8 mouse cellular contexts compared by ENCODE assay signal in genomic region chr11:75192336-75193214, GRCm38 (mm10). TPM values are rescaled to one million over a fixed set of nuclear protein-coding genes. Genes with fewer than 3 reads are reported as not detected.
DNase-seq lines count a peak whose midpoint lies in the region; ATAC-seq lines count a peak whose summit lies in the region.

No protein-coding gene starts in this region.

- H3K4me2 ChIP-seq in intestine, embryonic 16.5 days (ENCODE audit: low read depth, low read length): peak overlapping the region; percentile 90
- H3K4me2 ChIP-seq in liver, embryonic 11.5 days: peak overlapping the region; percentile 87
- peak overlapping the region; percentile 84 for H3K4me2 ChIP-seq in stomach, embryonic 15.5 days

- peak; percentile 77 for DNase-seq in right cerebral cortex, adult 18-20 months
- no peak for DNase-seq in right cerebral cortex, postnatal 36 days (ENCODE audit: low spot score in 2 of 2)
- peak; percentile 82 for DNase-seq in embryo, embryonic 10 days (ENCODE audit: low spot score)
- peak; percentile 98 for DNase-seq in heart, adult 11 months
- peak; percentile 78 for DNase-seq in liver, embryonic 11.5 days (ENCODE audit: low spot score)

- 25% methylated on average over 13 of the region's 13 CpGs for WGBS in intestine, embryonic 16.5 days
- 24% methylated on average over 13 of the region's 13 CpGs for WGBS in liver, embryonic 11.5 days
- 24% methylated on average over 13 of the region's 13 CpGs for WGBS in stomach, embryonic 15.5 days

- no peaks in the 10 kb centered on the region for H3K9me3 ChIP-seq in intestine, embryonic 16.5 days (ENCODE audit: control insufficient read depth, low read length)
- no peaks in the 10 kb centered on the region for H3K9me3 ChIP-seq in liver, embryonic 11.5 days (ENCODE audit: control insufficient read depth, low read length)
- H3K9me3 ChIP-seq in stomach, embryonic 15.5 days: no peaks in the 10 kb centered on the region

- peak; percentile 43 for ATAC-seq in intestine, embryonic 16.5 days
- ATAC-seq in liver, embryonic 11.5 days (replicated peaks; ENCODE audit: low FRiP score): peak; percentile 37
- peak; percentile 57; the same call in 1 of the 2 replicates for ATAC-seq in monocyte, adult 5-6 weeks (replicated peaks; ENCODE audit: insufficient number of reproducible peaks, low FRiP score, low TSS enrichment, poor library complexity, severe bottlenecking)
- peak; percentile 44; the same call in 1 of the 2 replicates for ATAC-seq in stomach, embryonic 15.5 days (ENCODE audit: insufficient read depth, low FRiP score, low read depth)

- no peak overlapping the region for H3K27ac ChIP-seq in intestine, embryonic 16.5 days (ENCODE audit: low read length)
- no peak overlapping the region for H3K27ac ChIP-seq in liver, embryonic 11.5 days (ENCODE audit: low read depth, low read length)
- H3K27ac ChIP-seq in stomach, embryonic 15.5 days: no peak overlapping the region

- peak overlapping the region; percentile 60 for H3K9ac ChIP-seq in intestine, embryonic 16.5 days (ENCODE audit: low read depth, low read length)
- H3K9ac ChIP-seq in liver, embryonic 11.5 days (ENCODE audit: low read depth, low read length): no peak overlapping the region
- H3K9ac ChIP-seq in stomach, embryonic 15.5 days: no peak overlapping the region

- H3K4me1 ChIP-seq in intestine, embryonic 16.5 days (ENCODE audit: control insufficient read depth, insufficient read depth, low read length): peaks cover 26% of the 10 kb centered on the region
- H3K4me1 ChIP-seq in liver, embryonic 11.5 days (replicated peaks; ENCODE audit: control insufficient read depth, insufficient read depth, low read length): peaks cover 37% of the 10 kb centered on the region
- peaks cover 32% of the 10 kb centered on the region for H3K4me1 ChIP-seq in stomach, embryonic 15.5 days

- H3K36me3 ChIP-seq in intestine, embryonic 16.5 days (ENCODE audit: control insufficient read depth, insufficient read depth, low read length): no peaks in the 10 kb centered on the region
- H3K36me3 ChIP-seq in liver, embryonic 11.5 days (ENCODE audit: control insufficient read depth, insufficient read depth, low read length): no peaks in the 10 kb centered on the region
- no peaks in the 10 kb centered on the region for H3K36me3 ChIP-seq in stomach, embryonic 15.5 days

- peaks cover 36% of the 10 kb centered on the region for H3K27me3 ChIP-seq in intestine, embryonic 16.5 days (replicated peaks; ENCODE audit: control insufficient read depth, insufficient read depth, low read length)
- H3K27me3 ChIP-seq in liver, embryonic 11.5 days (replicated peaks; ENCODE audit: control insufficient read depth, insufficient read depth, low read length): peaks cover 48% of the 10 kb centered on the region
- peaks cover 44% of the 10 kb centered on the region for H3K27me3 ChIP-seq in stomach, embryonic 15.5 days (replicated peaks)

- peak overlapping the region; percentile 60 for H3K4me3 ChIP-seq in intestine, embryonic 16.5 days (ENCODE audit: low read length)
- H3K4me3 ChIP-seq in liver, embryonic 11.5 days (ENCODE audit: low read depth, low read length): peak overlapping the region; percentile 57
- H3K4me3 ChIP-seq in stomach, embryonic 15.5 days (replicated peaks): peak overlapping the region; percentile 55

RNA-seq across cellular contexts. Expression of gene Rtn4rl1, which starts 1.0 kb away (rescaled TPM):
- polyA plus RNA-seq in intestine, embryonic 16.5 days (2015; fragmentation: Nextera tagmentation; extraction: Ambion mirVana): 1.5 and 1.6 TPM in 2 replicates
- 1.7 and 2.9 TPM in 2 replicates for polyA plus RNA-seq in liver, embryonic 11.5 days (2014; fragmentation: Nextera tagmentation; extraction: Ambion mirVana)
- total RNA-seq in monocyte, adult 5-6 weeks (2017): 1.5 to 3.6 TPM (median 2.2 TPM) in 3 replicates
- 2.2 and 2.3 TPM in 2 replicates for polyA plus RNA-seq in stomach, embryonic 15.5 days (2015; fragmentation: Nextera tagmentation; extraction: Ambion mirVana)

RNA-seq across cellular contexts. Expression of gene Dph1, which starts 1.5 kb away (rescaled TPM):
- polyA plus RNA-seq in intestine, embryonic 16.5 days (2015; fragmentation: Nextera tagmentation; extraction: Ambion mirVana): 20.3 and 22.7 TPM in 2 replicates
- polyA plus RNA-seq in liver, embryonic 11.5 days (2014; fragmentation: Nextera tagmentation; extraction: Ambion mirVana): 30.3 and 34.0 TPM in 2 replicates
- total RNA-seq in monocyte, adult 5-6 weeks (2017): 3.0 to 22.9 TPM (median 3.2 TPM) in 3 replicates
- polyA plus RNA-seq in stomach, embryonic 15.5 days (2015; fragmentation: Nextera tagmentation; extraction: Ambion mirVana): 18.4 and 21.3 TPM in 2 replicates

RNA-seq across cellular contexts. Expression of gene Ovca2, which starts 13.9 kb away (rescaled TPM):
- polyA plus RNA-seq in intestine, embryonic 16.5 days (2015; fragmentation: Nextera tagmentation; extraction: Ambion mirVana): 18.7 and 23.9 TPM in 2 replicates
- polyA plus RNA-seq in liver, embryonic 11.5 days (2014; fragmentation: Nextera tagmentation; extraction: Ambion mirVana): 24.9 and 32.1 TPM in 2 replicates
- total RNA-seq in monocyte, adult 5-6 weeks (2017): 8.5 to 15.8 TPM (median 9.5 TPM) in 3 replicates
- 21.0 and 22.2 TPM in 2 replicates for polyA plus RNA-seq in stomach, embryonic 15.5 days (2015; fragmentation: Nextera tagmentation; extraction: Ambion mirVana)

RNA-seq across cellular contexts. Expression of gene Hic1, which starts 23.3 kb away (rescaled TPM):
- polyA plus RNA-seq in intestine, embryonic 16.5 days (2015; fragmentation: Nextera tagmentation; extraction: Ambion mirVana): 7.1 and 8.6 TPM in 2 replicates
- 2.7 and 3.2 TPM in 2 replicates for polyA plus RNA-seq in liver, embryonic 11.5 days (2014; fragmentation: Nextera tagmentation; extraction: Ambion mirVana)
- 0.11 to 0.95 TPM (median 0.78 TPM) in 3 replicates for total RNA-seq in monocyte, adult 5-6 weeks (2017)
- 25.3 and 28.0 TPM in 2 replicates for polyA plus RNA-seq in stomach, embryonic 15.5 days (2015; fragmentation: Nextera tagmentation; extraction: Ambion mirVana)

Comparison
In these comparisons a context has a peak if more than half of its experiments do, and no peak if none do; other contexts are left out.
1. DNase-seq: peak in right cerebral cortex, adult 18-20 months (single experiment), embryo, embryonic 10 days (single experiment), heart, adult 11 months (single experiment) and liver, embryonic 11.5 days (single experiment); none in right cerebral cortex, postnatal 36 days (0 of 2).
2. Peak in every context shown above with its lines, with median percentiles within 50 percentile points of each other: ATAC-seq, H3K4me2 ChIP-seq and H3K4me3 ChIP-seq.